Mouse (Mus musculus): ENCODE results near the gene Defb26. TPM values are rescaled to one million over a fixed set of nuclear protein-coding genes. Genes with fewer than 3 reads are reported as not detected.

Gene Defb26
- polyA plus RNA-seq, 1 experiment from 2014 or later = not detected

DNA sequence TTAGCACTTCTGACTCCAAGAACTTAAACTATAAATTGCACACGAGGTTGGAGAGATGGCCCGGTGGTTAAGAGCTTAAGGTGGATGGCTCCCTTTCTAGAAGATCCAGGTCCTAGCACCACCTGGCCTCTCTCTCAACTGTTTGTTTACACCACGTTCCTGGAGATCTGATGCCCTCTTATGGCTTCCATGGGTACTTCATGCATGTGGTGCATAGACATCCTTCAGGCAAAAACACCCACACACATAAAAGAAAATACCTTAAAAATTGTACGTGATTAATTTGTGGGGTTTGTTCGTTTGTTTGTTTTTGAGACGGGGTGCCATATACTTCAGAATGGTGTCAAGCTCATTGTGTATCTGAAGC lies 10.6 kb downstream of the Defb26 start:
- no peak overlapping the region for H3K4me3 ChIP-seq (replicated peaks)
- 81% methylated on average over 6 of the region's 6 CpGs for WGBS

DNA sequence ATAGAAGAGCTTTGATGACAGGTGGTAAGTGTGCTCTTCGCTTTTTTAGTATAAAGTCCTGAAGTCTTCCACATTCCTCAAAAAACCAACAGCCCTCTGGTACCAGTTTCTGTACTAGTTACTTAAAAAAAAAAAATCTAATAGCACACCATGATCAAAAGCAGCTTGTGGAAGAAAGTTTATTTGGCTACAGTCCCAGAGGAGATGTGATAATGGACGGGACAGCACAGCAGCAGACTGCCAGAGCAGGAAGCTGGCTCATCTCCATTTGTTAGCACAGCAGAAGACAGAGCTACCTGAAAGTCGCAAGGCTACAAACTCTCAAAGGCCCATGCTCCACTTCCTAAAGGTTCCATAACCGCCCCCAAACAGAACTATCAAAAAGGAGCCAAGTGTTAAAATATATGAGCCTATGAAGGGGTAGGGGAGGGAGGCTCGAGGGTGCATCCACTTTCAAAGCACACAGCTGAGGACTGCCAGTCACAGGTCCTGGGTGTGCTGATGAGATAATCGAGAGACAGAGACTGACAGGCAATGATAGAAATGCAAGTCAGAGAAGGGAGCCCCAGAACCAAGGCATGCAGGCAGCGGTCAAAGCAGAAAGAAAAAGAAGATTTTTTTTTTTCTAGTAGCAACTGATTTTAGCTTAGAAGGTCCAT lies 11.2 kb downstream of the Defb26 start:
- Histone ChIP-seq H3K9me3 (replicated peaks) (no peaks in the 10 kb centered on the region), H3K4me2 (no peak overlapping the region), H3K9ac (replicated peaks) (no peak overlapping the region), H3K4me1 (no peaks in the 10 kb centered on the region), H3K27ac (replicated peaks) (no peak overlapping the region), H3K27me3 (replicated peaks) (no peaks in the 10 kb centered on the region), H3K4me3 (replicated peaks) (no peak overlapping the region), H3K36me3 (no peaks in the 10 kb centered on the region)
- ATAC-seq (ENCODE audit: low FRiP score) = no peak
- WGBS = 84% methylated on average over 7 of the region's 7 CpGs

More for the DNA sequence above, 10.6 kb downstream of the Defb26 start:
- no peaks in the 10 kb centered on the region for H3K27me3 ChIP-seq (replicated peaks)
- no peak overlapping the region for H3K27ac ChIP-seq (replicated peaks)
- H3K36me3 ChIP-seq = no peaks in the 10 kb centered on the region
- H3K9ac ChIP-seq (replicated peaks) = no peak overlapping the region
- no peaks in the 10 kb centered on the region for H3K9me3 ChIP-seq (replicated peaks)
- no peak for ATAC-seq (ENCODE audit: low FRiP score)
- H3K4me1 ChIP-seq = no peaks in the 10 kb centered on the region
- no peak overlapping the region for H3K4me2 ChIP-seq

DNA sequence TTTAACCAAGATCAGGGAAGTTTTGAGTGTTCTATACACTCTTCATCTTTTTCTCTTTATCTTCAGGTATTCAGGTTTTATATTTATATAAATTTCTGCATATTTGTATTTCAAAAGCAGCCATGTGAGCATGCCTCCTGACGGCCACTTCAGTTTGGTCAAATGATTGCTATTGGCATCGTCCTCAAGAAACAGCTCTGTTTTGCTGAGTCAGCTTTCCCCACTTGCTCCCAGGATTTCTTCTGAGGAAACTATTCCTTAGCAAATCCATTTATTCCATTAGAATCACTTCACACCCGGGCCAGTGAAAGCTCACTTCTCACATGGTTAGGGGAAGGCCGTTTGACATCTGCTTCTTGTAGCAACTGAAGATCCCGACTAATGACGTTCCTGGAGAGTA lies 13.5 kb downstream of the Defb26 start:
- no peak overlapping the region for H3K4me2 ChIP-seq
- H3K27ac ChIP-seq (replicated peaks) = no peak overlapping the region
- no peaks in the 10 kb centered on the region for H3K27me3 ChIP-seq (replicated peaks)
- no peak for ATAC-seq (ENCODE audit: low FRiP score)
- H3K4me3 ChIP-seq (replicated peaks) = no peak overlapping the region
- 82% methylated on average over 6 of the region's 6 CpGs for WGBS
- H3K9ac ChIP-seq (replicated peaks) = no peak overlapping the region
- H3K36me3 ChIP-seq = no peaks in the 10 kb centered on the region
- no peaks in the 10 kb centered on the region for H3K4me1 ChIP-seq
- no peaks in the 10 kb centered on the region for H3K9me3 ChIP-seq (replicated peaks)

DNA sequence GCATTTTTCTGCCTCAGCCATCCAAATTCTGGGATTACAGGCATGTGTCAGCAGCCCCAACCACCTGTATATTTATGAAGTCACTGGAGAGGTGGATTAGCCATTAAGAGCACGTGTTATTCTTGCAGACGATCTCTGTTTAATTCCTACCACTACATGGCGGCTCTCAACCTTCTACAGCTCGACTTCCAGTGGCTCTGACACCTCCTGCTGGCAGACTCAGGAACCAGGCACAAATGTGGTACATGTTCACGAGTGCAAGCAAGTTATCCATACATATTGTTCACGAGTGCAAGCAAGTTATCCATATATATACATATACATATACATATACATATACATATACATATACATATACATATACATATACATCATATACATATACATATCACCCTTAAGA lies 18.3 kb downstream of the Defb26 start:
- no peak overlapping the region for H3K9ac ChIP-seq (replicated peaks)
- no peaks in the 10 kb centered on the region for H3K9me3 ChIP-seq (replicated peaks)
- H3K36me3 ChIP-seq = no peaks in the 10 kb centered on the region
- H3K4me2 ChIP-seq = no peak overlapping the region
- H3K4me3 ChIP-seq (replicated peaks) = no peak overlapping the region
- 79% methylated on average over 6 of the region's 6 CpGs for WGBS
- no peaks in the 10 kb centered on the region for H3K4me1 ChIP-seq
- no peak for ATAC-seq (ENCODE audit: low FRiP score)
- no peaks in the 10 kb centered on the region for H3K27me3 ChIP-seq (replicated peaks)
- no peak overlapping the region for H3K27ac ChIP-seq (replicated peaks)

DNA sequence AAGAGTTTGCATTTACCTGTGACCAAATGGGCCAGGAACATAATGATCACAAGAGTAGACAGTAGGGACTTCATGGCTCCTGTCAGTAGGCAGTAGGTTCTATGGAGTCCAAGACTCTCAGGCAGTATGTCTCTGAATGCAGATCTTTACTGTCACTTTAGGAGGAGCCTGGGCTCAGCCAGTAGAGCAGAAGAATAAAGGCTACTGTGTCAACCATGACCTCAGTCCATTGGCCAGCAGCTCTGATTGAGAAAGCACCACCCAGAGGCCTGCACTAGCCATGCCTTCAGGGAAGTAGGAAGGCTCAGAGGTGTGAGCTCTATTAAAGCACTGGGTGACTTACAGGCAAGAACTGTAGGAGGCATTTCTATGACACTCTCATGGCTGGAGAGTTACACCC lies 21.5 kb downstream of the Defb26 start, which contains the start of gene Defb22:
Defb22 (minus strand) TSS at position 101 of the 400 bp plus-strand sequence.
- Histone ChIP-seq H3K4me1 (no peaks in the 10 kb centered on the region), H3K9me3 (replicated peaks) (no peaks in the 10 kb centered on the region), H3K4me2 (no peak within 1 kb of the TSS), H3K36me3 (no peaks in the 10 kb centered on the region), H3K4me3 (replicated peaks) (no peak within 1 kb of the TSS), H3K27me3 (replicated peaks) (no peaks in the 10 kb centered on the region), H3K27ac (replicated peaks) (no peak within 1 kb of the TSS), H3K9ac (replicated peaks) (no peak within 1 kb of the TSS)
- no peak for ATAC-seq (ENCODE audit: low FRiP score)

DNA sequence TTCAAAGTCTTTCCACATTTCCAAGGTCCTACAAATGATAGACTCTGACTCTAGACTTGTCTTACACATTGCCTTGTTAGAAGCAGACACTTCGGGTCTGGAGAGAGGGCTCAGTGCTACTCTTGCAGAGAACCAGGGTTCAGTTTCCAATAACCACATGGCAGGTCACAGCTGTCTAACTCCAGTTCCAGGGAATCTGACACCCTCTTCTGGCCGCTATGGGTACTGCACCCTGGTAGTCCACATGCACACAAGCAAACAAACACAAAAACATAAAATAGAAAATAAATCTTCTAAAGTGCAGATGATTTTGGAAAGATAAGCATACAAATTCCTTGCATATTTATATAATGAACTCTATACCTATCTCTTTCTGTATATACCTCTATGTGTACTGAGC lies 24.5 kb downstream of the Defb26 start:
- H3K9me3 ChIP-seq (replicated peaks) = no peaks in the 10 kb centered on the region
- no peak for ATAC-seq (ENCODE audit: low FRiP score)
- H3K4me1 ChIP-seq = no peaks in the 10 kb centered on the region
- no peaks in the 10 kb centered on the region for H3K36me3 ChIP-seq
- H3K4me2 ChIP-seq = no peak overlapping the region
- 77% methylated on average over 2 of the region's 2 CpGs for WGBS
- no peak overlapping the region for H3K27ac ChIP-seq (replicated peaks)
- no peaks in the 10 kb centered on the region for H3K27me3 ChIP-seq (replicated peaks)
- H3K4me3 ChIP-seq (replicated peaks) = no peak overlapping the region
- no peak overlapping the region for H3K9ac ChIP-seq (replicated peaks)

DNA sequence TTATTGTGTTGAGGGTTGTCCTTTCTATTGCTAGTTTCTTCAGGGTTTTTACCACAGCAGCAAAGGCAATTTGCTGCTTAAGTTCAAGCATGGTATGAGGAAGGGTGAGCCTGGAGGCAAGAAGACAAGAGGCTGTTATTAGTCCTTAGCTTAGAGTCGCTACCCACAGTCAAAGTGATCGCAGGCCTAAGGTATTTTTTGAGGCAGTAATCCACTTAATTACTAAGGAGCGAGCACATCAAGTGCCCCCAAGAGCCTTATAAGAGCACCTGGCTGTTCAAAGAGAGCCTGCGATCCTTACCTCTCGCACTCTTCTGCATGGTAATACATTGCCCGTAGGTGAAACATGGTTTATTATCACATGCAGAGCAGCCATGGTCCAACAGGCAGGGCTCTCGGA lies 29.8 kb downstream of the Defb26 start:
- Histone ChIP-seq H3K9me3 (replicated peaks) (no peaks in the 10 kb centered on the region), H3K36me3 (no peaks in the 10 kb centered on the region), H3K9ac (replicated peaks) (no peak overlapping the region), H3K4me1 (no peaks in the 10 kb centered on the region), H3K4me3 (replicated peaks) (no peak overlapping the region), H3K27me3 (replicated peaks) (no peaks in the 10 kb centered on the region), H3K27ac (replicated peaks) (no peak overlapping the region), H3K4me2 (no peak overlapping the region)
- WGBS = 84% methylated on average over 7 of the region's 7 CpGs
- ATAC-seq (ENCODE audit: low FRiP score) = no peak

DNA sequence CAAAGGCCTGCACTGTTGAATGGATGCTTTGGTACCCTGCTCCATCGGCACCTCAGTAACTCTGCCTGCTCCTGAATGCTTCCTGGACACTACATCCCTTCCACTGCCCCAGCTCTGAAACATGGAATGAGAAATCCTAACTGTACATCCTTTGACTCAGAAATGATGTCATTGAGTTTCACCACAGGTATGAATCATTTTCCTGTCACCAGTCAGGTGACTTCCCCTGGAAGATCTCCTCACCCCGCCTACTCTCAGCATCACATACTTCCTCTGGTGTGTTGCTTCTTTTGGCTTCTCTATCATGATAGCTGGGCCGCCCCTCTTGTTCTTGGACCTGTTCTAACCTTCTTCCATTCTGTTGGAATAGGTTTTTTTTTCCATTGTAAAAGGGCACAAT lies 30.6 kb downstream of the Defb26 start:
- H3K36me3 ChIP-seq = no peaks in the 10 kb centered on the region
- no peak for ATAC-seq (ENCODE audit: low FRiP score)
- 91% methylated on average over 3 of the region's 3 CpGs for WGBS

DNA sequence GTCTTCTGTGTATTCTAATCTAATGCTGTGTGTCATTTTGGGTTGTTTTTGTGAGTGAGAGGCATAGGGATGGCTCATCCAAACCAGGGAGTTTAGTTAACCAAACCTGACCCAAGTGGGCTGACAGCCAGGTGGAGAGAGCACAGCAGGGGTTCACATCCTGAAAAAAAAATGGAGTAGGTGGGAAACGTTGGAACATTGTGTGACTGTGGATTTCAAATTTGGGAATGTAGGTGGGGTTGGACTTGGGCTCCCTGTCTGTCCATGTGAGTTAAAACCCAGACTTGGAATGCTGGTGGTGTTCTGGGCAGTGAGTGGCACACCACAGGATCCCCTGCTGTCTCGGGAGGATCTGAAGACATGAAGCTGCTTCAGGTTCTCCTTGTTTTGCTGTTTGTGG lies 34.7 kb downstream of the Defb26 start, which contains the start of gene Defb20:
Defb20 (plus strand) TSS at position 301 of the 400 bp plus-strand sequence.
- Histone ChIP-seq H3K4me2 (no peak within 1 kb of the TSS), H3K27me3 (replicated peaks) (0 out of 2 replicates have a peak, but pooled peaks cover 2% of the 10 kb centered on the region), H3K9me3 (replicated peaks) (no peaks in the 10 kb centered on the region), H3K4me3 (replicated peaks) (no peak within 1 kb of the TSS), H3K4me1 (no peaks in the 10 kb centered on the region), H3K27ac (replicated peaks) (no peak within 1 kb of the TSS), H3K36me3 (no peaks in the 10 kb centered on the region), H3K9ac (replicated peaks) (no peak within 1 kb of the TSS)
- ATAC-seq (ENCODE audit: low FRiP score) = no peak
- 71% methylated on average over 2 of the region's 2 CpGs for WGBS

More for the DNA sequence above, 30.6 kb downstream of the Defb26 start:
- Histone ChIP-seq H3K4me1 (no peaks in the 10 kb centered on the region), H3K27me3 (replicated peaks) (no peaks in the 10 kb centered on the region), H3K27ac (replicated peaks) (no peak overlapping the region), H3K4me2 (no peak overlapping the region), H3K4me3 (replicated peaks) (no peak overlapping the region), H3K9ac (replicated peaks) (no peak overlapping the region), H3K9me3 (replicated peaks) (no peaks in the 10 kb centered on the region)

DNA sequence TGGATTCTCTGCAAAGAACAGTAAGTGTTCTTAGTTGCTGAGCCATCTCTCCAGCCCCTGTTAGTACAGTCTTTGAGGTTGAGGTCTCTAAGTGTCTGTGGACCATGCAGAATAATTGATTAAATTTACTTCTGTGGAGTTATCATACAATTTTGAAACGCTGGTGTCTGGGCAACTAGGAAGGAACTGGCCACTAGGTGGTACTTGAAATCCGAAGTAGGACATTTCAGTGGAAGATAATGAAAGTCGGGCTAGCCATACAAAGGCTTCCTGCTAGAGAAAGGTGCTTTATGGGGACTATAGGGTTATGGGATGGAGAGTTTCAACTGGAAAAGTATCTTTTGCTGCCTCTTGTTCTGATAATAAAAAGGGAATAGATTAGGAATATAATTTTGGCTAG lies 39.1 kb downstream of the Defb26 start:
- no peak for ATAC-seq (ENCODE audit: low FRiP score)
- no peak overlapping the region for H3K4me2 ChIP-seq
- no peaks in the 10 kb centered on the region for H3K9me3 ChIP-seq (replicated peaks)
- H3K4me3 ChIP-seq (replicated peaks) = no peak overlapping the region
- H3K27me3 ChIP-seq (replicated peaks) = 0 out of 2 replicates have a peak, but pooled peaks cover 2% of the 10 kb centered on the region
- WGBS = 38% methylated on average over 3 of the region's 3 CpGs
- H3K27ac ChIP-seq (replicated peaks) = no peak overlapping the region
- no peaks in the 10 kb centered on the region for H3K36me3 ChIP-seq
- H3K9ac ChIP-seq (replicated peaks) = no peak overlapping the region
- no peaks in the 10 kb centered on the region for H3K4me1 ChIP-seq

DNA sequence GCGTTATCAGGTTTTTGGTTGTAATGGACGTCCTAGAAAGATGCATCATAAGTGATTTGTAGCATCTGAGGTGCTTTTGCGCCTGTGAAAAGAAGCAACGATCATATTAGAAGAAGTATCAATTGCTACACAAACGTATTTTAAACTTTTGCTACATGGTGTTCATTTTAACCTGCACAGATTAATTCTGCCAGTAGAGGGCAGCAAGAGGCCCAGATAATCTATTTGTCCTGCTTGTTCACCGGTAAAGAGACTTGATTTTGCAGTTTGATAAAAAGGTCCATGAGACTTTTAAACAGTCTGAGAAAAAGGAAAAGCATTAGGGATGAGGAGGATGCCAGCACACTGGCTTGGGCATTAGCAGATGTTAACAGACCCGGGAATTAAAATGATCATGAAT lies 40.5 kb downstream of the Defb26 start:
- H3K4me2 ChIP-seq = no peak overlapping the region
- no peaks in the 10 kb centered on the region for H3K36me3 ChIP-seq
- H3K9me3 ChIP-seq (replicated peaks) = no peaks in the 10 kb centered on the region
- 0 out of 2 replicates have a peak, but pooled peaks cover 2% of the 10 kb centered on the region for H3K27me3 ChIP-seq (replicated peaks)
- H3K4me3 ChIP-seq (replicated peaks) = no peak overlapping the region
- H3K4me1 ChIP-seq = no peaks in the 10 kb centered on the region
- ATAC-seq (ENCODE audit: low FRiP score) = no peak
- WGBS = 33% methylated on average over 7 of the region's 7 CpGs
- H3K9ac ChIP-seq (replicated peaks) = no peak overlapping the region
- no peak overlapping the region for H3K27ac ChIP-seq (replicated peaks)

DNA sequence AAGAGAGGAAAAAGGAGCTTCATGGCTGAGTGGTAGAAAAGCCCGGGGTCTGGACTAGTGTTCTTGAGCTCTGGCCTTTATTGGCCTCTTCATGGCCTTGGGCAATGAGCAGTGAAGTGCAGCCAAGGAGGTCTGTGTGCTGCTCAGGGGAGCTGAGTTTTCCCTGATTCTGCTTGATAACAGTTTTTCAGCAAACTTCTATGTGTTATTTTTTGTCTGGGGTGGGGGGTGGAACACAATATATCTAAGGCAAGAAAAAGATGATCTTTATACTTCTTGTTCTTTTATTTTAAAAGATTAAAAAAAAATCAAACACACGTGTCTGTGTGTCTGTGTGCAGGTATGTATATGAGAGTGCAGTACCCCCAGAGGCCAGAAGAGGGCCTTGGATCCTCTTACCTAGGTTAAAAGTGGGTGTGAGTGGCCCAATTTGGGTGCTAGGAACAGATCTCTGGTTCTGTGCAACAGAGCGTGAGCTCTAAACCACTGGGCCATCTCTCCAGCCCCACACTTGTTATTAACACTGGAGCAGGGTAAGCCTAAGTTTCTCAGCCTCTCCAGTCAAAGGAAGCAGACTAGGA lies 46.8 kb downstream of the Defb26 start, which contains the start of gene Defb23:
Defb23 (minus strand) TSS at position 51 of the 581 bp plus-strand sequence.
- Histone ChIP-seq H3K4me1 (no peaks in the 10 kb centered on the region), H3K27me3 (replicated peaks) (no peaks in the 10 kb centered on the region), H3K9me3 (replicated peaks) (no peaks in the 10 kb centered on the region), H3K4me2 (no peak within 1 kb of the TSS), H3K27ac (replicated peaks) (no peak within 1 kb of the TSS), H3K4me3 (replicated peaks) (no peak within 1 kb of the TSS), H3K9ac (replicated peaks) (no peak within 1 kb of the TSS), H3K36me3 (no peaks in the 10 kb centered on the region)
- ATAC-seq (ENCODE audit: low FRiP score) = no peak
- 93% methylated on average over 3 of the region's 3 CpGs for WGBS

Measured in neural tube, embryonic 15.5 days (tissue).